Mouse (Mus musculus) ES-E14 (cell line): ENCODE data around the gene Scn3b. TPM values are rescaled to one million over a fixed set of nuclear protein-coding genes. Genes with fewer than 3 reads are reported as not detected.

Experiments
- DNase-seq: peaks from one replicate; pipeline ENCODE4 v3.0.0-alpha.2; 2013; ENCODE audit warnings: low read depth, low spot score
- H3K27ac ChIP-seq: 2 replicates; pipeline ENCODE4 v1.5.1; 2012; ENCODE audit warnings: low read depth, mild to moderate bottlenecking, low read length, moderate library complexity, mixed read lengths; ENCODE audit not compliant: poor library complexity, insufficient read depth, severe bottlenecking
- H3K36me3 ChIP-seq: 2 replicates; pipeline ENCODE4 v1.6.1; 2012; ENCODE audit warnings: mild to moderate bottlenecking, low read length, moderate library complexity, mixed read lengths; ENCODE audit not compliant: control insufficient read depth, poor library complexity, insufficient read depth, severe bottlenecking
- H3K4me1 ChIP-seq, 2 experiments: fragments of 150-350 bp in 1 of 2; sonication (generic) in 1 of 2; 2 replicates each; pipeline ENCODE4 v1.6.1; 2012; ENCODE audit warnings: low read length in 2 of 2, mild to moderate bottlenecking in 1 of 2, mixed read lengths in 1 of 2; ENCODE audit not compliant: control insufficient read depth in 2 of 2, insufficient read depth in 2 of 2, poor library complexity in 1 of 2
- H3K4me3 ChIP-seq, 2 experiments: fragments of 150-350 bp in 1 of 2; sonication (generic) in 1 of 2; 2 replicates each; pipeline ENCODE4 v1.5.1; 2012; ENCODE audit warnings: low read length in 2 of 2, low read depth in 1 of 2, mild to moderate bottlenecking in 1 of 2, mixed read lengths in 1 of 2; ENCODE audit not compliant: insufficient read depth in 1 of 2, poor library complexity in 1 of 2, severe bottlenecking in 1 of 2
- H3K9ac ChIP-seq: 2 replicates; pipeline ENCODE4 v1.6.1; 2012; ENCODE audit warnings: low read depth, mild to moderate bottlenecking, low read length, mixed read lengths; ENCODE audit not compliant: poor library complexity, insufficient read depth, severe bottlenecking
- H3K9me3 ChIP-seq: fragments of 150-350 bp; sonication (generic); 2 replicates; pipeline ENCODE4 v1.6.1; 2012; ENCODE audit warnings: low read depth, mild to moderate bottlenecking, low read length; ENCODE audit not compliant: control insufficient read depth, insufficient read depth
- CHD2 ChIP-seq: IDR thresholded peaks from 2 replicates; pipeline ENCODE4 v1.6.1; 2014; ENCODE audit warnings: mild to moderate bottlenecking, low read depth, low read length, inconsistent platforms
- HCFC1 ChIP-seq: IDR thresholded peaks from 2 replicates; pipeline ENCODE4 v1.6.1; 2012; ENCODE audit warnings: low read length, inconsistent platforms, borderline replicate concordance; ENCODE audit not compliant: insufficient read depth
- MAFK ChIP-seq: IDR thresholded peaks from 2 replicates; pipeline ENCODE4 v1.6.1; 2014; ENCODE audit warnings: mild to moderate bottlenecking, low read depth, low read length, inconsistent platforms; ENCODE audit not compliant: insufficient read depth
- ZC3H11A ChIP-seq: IDR thresholded peaks from 2 replicates; pipeline ENCODE4 v1.6.1; 2012; ENCODE audit warnings: low read depth, mild to moderate bottlenecking, inconsistent platforms, low read length, borderline replicate concordance
- ZNF384 ChIP-seq: IDR thresholded peaks from 2 replicates; pipeline ENCODE4 v1.6.1; 2012; ENCODE audit warnings: low read depth, low read length, inconsistent platforms
- in situ Hi-C, 2 experiments: fragments of 600-800 bp; cut with MboI; formaldehyde crosslinking; loops; one replicate each; pipeline ENCODE4 v1.15.1; 2025; ENCODE audit warnings: low sequenced_read_pairs in 2 of 2, inconsistent platforms in 1 of 2; ENCODE audit not compliant: unreplicated experiment in 2 of 2
- total RNA-seq: library from RNA; depleted of rRNA; stranded (reverse); fragments of 300-350 nt; gene quantifications from 2 replicates; pipeline ENCODE4 v1.2.3, GENCODE M21; 2012

The Scn3b gene
- total RNA-seq, 1 experiment = 3.1 TPM

GRCm38 (mm10) chr9:40318771-40319170, 49.8 kb downstream of the Scn3b start:
- TF ChIP-seq MAFK (no peak), CHD2 (no peak), HCFC1 (no peak), ZNF384 (no peak), ZC3H11A (no peak)
- H3K9me3 ChIP-seq = no peaks in the 10 kb centered on the region
- peaks cover 14% of the 10 kb centered on the region; the same call in 1 of the 2 replicates for H3K36me3 ChIP-seq
- no peak for DNase-seq
- H3K4me1 ChIP-seq = peaks cover 5 to 6% of the 10 kb centered on the region in 2 experiments; a peak in 2 of 4 replicates
- no peak overlapping the region for H3K9ac ChIP-seq
- in situ Hi-C loops = no loop called here
- H3K27ac ChIP-seq = no peak overlapping the region
- no peak overlapping the region for H3K4me3 ChIP-seq

- H3K9me3 ChIP-seq = no peaks in the 10 kb centered on the region
- H3K27ac ChIP-seq = no peak overlapping the region
- no peak overlapping the region for H3K9ac ChIP-seq
- DNase-seq = no peak
- TF ChIP-seq CHD2 (no peak), HCFC1 (no peak), ZNF384 (no peak), ZC3H11A (no peak), MAFK (no peak)
- in situ Hi-C loops = no loop called here
- H3K4me1 ChIP-seq = peaks cover 5 to 6% of the 10 kb centered on the region in 2 experiments; a peak in 2 of 4 replicates
- peaks cover 13% of the 10 kb centered on the region; the same call in 1 of the 2 replicates for H3K36me3 ChIP-seq
- no peak overlapping the region for H3K4me3 ChIP-seq
Measured at GRCm38 (mm10) chr9:40320405-40320804, 51.4 kb downstream of the Scn3b start.

GRCm38 (mm10) chr9:40320879-40321667, 52.1 kb downstream of the Scn3b start:
- in situ Hi-C loops = no loop called here
- DNase-seq = no peak
- TF ChIP-seq MAFK (no peak), CHD2 (no peak), ZNF384 (peak; percentile 83)
- Histone ChIP-seq H3K4me1 (peaks cover 5 to 6% of the 10 kb centered on the region in 2 experiments; a peak in 2 of 4 replicates), H3K36me3 (peaks cover 12% of the 10 kb centered on the region; the same call in 1 of the 2 replicates), H3K9ac (no peak overlapping the region), H3K4me3 (no peak overlapping the region), H3K9me3 (no peaks in the 10 kb centered on the region), H3K27ac (no peak overlapping the region)

- Histone ChIP-seq H3K4me3 (no peak overlapping the region), H3K9me3 (no peaks in the 10 kb centered on the region), H3K27ac (no peak overlapping the region), H3K36me3 (peaks cover 12% of the 10 kb centered on the region; the same call in 1 of the 2 replicates), H3K4me1 (peaks cover 5 to 6% of the 10 kb centered on the region in 2 experiments; a peak in 2 of 4 replicates), H3K9ac (no peak overlapping the region)
- in situ Hi-C loops = no loop called here
- DNase-seq = no peak
- TF ChIP-seq ZC3H11A (no peak), HCFC1 (no peak), MAFK (no peak), CHD2 (no peak), ZNF384 (no peak)
Measured at GRCm38 (mm10) chr9:40321668-40322003, 52.6 kb downstream of the Scn3b start.
